Mouse (Mus musculus) adrenal gland, adult (tissue): Measurements from ENCODE around the gene Nrg3.

Experiments used
- DNase-seq, 2 experiments: peaks; one replicate each; pipeline ENCODE4 v3.0.0; 2022 to 2023; ENCODE audit warnings: low spot score in 1 of 2; ENCODE audit not compliant: inconsistent age in 2 of 2

The Nrg3 gene

GRCm38 (mm10) chr14:39472790-39473761 lies at the start of gene Nrg3:
Gene Nrg3, minus strand, starts transcription at chr14:39473088.
- DNase-seq: peak; percentile 20 to 41

GRCm38 (mm10) chr14:39508956-39509355 lies 36.1 kb upstream of the Nrg3 start:
- DNase-seq: no peak

- DNase-seq: peak in 1 of 2 experiments; percentile 5
These were observed 903 bp upstream of the Nrg3 start for GRCm38 (mm10) chr14:39473771-39474211.

GRCm38 (mm10) chr14:39472146-39472751 lies 639 bp downstream of the Nrg3 start:
- peak; percentile 6 to 27 for DNase-seq

GRCm38 (mm10) chr14:39471236-39471981 lies 1.5 kb downstream of the Nrg3 start:
- peak in 1 of 2 experiments; percentile 30 for DNase-seq

- no peak for DNase-seq
These were observed 27.4 kb downstream of the Nrg3 start for GRCm38 (mm10) chr14:39445501-39445900.

GRCm38 (mm10) chr14:39428503-39428902 lies 44.4 kb downstream of the Nrg3 start:
- no peak for DNase-seq

- no peak for DNase-seq
These were observed 51.0 kb downstream of the Nrg3 start for GRCm38 (mm10) chr14:39421874-39422273.

- DNase-seq: no peak
These were observed 59.6 kb downstream of the Nrg3 start for GRCm38 (mm10) chr14:39413270-39413669.

GRCm38 (mm10) chr14:39386845-39387244 lies 86.0 kb downstream of the Nrg3 start:
- no peak for DNase-seq

GRCm38 (mm10) chr14:39381321-39381720 lies 91.6 kb downstream of the Nrg3 start:
- DNase-seq: no peak

GRCm38 (mm10) chr14:39373220-39373619 lies 99.7 kb downstream of the Nrg3 start:
- no peak for DNase-seq

GRCm38 (mm10) chr14:39356251-39356650 lies 116.6 kb downstream of the Nrg3 start:
- DNase-seq: no peak

GRCm38 (mm10) chr14:39351979-39352737 lies 120.7 kb downstream of the Nrg3 start:
- no peak for DNase-seq

- DNase-seq: peak; percentile 32 to 48
These were observed 155.3 kb downstream of the Nrg3 start for GRCm38 (mm10) chr14:39317424-39318110.

- no peak for DNase-seq
These were observed 158.8 kb downstream of the Nrg3 start for GRCm38 (mm10) chr14:39314111-39314510.

- DNase-seq: peak in 1 of 2 experiments; percentile 36
These were observed 207.8 kb downstream of the Nrg3 start for GRCm38 (mm10) chr14:39265121-39265520.

GRCm38 (mm10) chr14:39264422-39264821 lies 208.5 kb downstream of the Nrg3 start:
- DNase-seq: no peak

- DNase-seq: no peak
These were observed 211.9 kb downstream of the Nrg3 start for GRCm38 (mm10) chr14:39261016-39261415.

GRCm38 (mm10) chr14:39255391-39255790 lies 217.5 kb downstream of the Nrg3 start:
- DNase-seq: no peak
